Mouse (Mus musculus) heart, adult 8-10 months (tissue): Measurements from ENCODE around the gene Hspa1a. TPM values are rescaled to one million over a fixed set of nuclear protein-coding genes. Genes with fewer than 3 reads are reported as not detected.
"Not testable (repeated sequence)": the region's sequence is repeated elsewhere in the genome, so short reads cannot be mapped to it uniquely, and the experiment has no call there.

Source experiments
- DNase-seq: peaks from one replicate; pipeline ENCODE4 v3.0.0; 2022; ENCODE audit warnings: low spot score
- total RNA-seq, 4 experiments: library from RNA; stranded (reverse); gene quantifications; 2 replicates each; pipeline ENCODE4 v1.2.4; 2022

Hspa1a gene
- total RNA-seq, 4 experiments from 2014 or later, result 1.8 to 7.5 (median 3.6) TPM

DNA sequence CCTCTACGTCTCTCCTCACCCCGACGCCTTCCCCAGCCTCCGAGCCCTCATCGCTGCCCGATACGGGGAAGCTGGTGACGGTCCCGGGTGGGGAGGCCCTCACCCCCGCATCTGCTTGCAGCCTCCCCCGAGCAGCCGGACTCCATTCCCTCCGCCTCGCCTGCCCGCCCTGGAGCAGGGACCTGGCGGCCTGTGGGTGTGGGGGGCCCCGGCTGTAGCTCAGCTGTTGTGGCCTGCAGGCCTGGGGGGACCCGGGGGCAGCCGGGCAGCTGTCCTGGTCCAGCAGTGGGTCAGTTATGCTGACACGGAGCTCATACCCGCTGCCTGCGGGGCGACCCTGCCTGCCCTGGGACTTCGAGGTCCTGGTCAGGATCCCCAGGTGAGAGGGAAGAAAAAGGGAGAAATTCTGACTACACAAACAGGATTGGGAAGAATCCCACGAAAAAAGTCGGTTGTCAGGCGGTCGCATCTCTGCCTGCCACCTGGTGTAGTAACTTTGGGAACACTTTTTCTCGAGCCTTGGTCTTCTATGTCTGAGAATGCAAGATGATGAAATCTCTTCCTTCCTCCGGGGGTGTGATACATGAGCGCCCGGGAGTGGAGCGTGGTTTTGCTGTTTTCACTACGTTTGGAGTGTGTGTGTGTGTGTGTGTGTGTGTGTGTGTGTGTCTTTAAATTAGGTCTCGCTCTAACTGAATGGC lies 29.6 kb upstream of the Hspa1a start:
- DNase-seq, result no peak

DNA sequence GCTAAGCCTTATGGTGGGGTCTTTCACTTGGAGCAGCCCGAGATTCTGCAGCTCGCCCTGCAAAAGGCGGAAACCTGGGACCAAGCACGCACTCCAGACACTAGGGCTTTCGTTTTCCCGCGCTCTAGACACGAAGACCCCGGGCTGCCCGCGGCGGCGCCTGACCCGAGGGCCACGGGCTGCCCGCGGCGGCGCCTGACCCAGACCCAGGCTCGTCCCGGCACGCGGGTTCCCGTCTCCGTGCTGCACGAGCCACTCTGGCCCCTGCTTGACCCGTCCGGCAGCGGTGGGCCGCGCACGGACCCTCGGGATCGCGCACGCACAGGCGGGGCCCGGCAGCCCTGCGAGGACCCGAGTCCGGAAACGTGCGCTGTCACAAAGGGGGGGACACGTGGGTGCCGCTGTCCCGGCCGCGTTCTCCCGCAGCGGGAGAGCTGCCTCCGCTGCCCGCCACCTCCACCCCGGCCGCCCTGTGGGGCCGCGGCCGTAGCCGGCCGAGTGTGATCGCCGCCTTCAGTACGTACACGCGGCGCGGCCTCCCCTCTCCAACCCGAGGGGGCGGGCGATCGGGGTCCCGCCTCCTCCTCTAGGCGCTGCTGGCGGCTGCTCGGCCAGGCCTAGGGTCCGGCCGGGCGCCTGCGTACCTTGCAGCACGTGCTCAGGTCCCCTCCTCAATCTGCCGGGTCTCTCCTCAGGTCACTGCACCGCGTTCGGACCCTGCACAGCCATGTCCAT lies 28.9 kb upstream of the Hspa1a start, which contains the start of gene Vars:
Vars (plus strand) TSS at position 271 of the 735 bp plus-strand sequence.
- DNase-seq, result peak; percentile 88

DNA sequence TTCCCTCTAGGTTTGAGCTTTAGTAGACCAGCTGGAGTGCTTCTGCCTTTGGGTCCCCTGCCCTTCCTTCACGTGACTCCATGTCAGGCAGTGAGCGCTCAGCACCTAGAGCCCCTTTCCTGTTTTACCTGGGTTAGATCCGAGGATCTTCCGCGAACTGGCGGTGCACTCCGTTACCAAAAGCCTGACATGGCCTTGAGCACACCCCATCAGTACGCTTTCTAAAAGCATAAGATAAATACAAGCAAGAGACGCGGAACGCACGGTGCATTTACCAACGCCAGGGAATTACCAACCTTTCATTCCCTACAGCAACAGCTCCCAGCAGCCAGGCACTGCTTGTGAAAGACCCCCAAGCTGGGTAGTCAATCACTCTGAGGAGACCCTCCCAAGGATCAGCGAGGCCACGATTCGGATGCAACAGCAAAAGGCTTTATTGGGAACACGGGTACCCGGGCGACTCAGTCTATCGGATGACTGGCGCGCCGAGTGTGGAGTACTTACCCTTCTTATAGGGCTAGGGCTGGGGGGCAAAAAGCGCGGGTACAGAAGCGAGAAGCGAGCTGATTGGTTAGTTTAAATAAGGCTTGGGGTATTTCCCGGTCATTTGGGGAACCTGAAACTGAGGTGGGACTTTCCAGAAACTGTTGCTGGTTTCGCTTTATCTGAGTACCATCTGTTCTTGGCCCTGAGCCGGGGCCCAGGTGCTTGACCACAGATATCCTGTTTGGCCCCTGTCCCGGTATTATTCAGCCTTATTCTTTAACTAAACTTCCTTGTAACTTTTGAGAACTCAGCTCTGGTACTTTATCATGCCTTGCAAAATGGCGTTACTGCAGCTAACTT lies 28.1 kb upstream of the Hspa1a start:
- DNase-seq, result not testable (repeated sequence)

DNA sequence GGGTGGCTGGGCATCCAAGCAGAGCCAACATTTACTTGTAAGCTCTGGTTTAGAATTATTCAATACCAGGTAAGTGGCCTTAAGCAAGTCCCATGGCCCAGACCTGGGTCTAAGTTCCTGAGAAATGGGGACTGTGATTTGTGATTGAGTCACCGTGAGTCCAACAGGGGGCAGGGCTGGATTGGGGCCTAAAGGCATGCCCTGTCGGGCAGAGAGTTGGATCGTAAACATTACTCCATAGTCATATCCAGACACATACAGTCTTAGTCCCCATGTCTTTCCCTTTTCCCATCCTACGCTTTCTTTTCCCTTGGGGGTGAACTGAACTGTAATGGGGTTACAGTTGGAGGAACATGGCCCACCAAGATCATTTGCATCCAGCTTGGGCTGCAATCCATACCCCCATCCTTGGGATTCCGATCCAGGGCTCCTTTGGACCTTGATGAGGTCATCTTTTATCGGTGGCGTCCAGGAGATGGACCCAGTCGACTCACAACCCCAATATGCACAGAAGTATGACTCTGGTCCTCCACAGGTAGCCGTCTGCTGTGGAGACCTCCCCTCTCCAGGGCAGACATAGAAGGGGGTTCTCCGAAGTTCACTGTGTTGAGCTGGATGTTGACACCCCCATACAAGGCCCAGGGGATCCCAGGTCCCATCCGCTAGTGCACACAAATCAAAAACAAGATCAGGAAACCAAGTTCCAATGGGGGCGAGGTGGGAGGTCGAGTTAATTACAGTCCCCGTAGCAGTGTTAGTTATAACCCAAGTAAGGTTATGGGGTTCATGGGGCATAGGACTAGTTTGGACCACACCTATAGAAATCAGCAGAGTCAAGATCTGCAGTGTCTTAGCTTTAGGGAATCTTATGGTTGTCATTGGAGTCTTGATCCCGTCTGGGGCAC lies 26.8 kb upstream of the Hspa1a start:
- DNase-seq, result no peak

DNA sequence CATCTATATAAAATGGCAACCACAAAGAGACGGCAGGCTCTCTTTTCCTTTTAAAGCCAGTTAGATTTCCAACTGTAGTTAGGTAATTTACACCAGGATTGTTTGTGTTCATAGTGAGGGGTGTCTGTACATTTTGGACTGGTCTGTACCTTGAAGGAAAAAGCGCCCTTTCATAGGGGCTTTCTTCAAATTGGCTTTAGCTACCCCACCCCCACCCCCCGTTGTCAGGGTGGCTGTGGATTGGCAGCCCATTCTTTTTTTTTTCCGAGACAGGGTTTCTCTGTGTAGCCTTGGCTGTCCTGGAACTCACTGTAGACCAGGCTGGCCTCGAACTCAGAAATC lies 25.2 kb upstream of the Hspa1a start:
- no peak for DNase-seq

DNA sequence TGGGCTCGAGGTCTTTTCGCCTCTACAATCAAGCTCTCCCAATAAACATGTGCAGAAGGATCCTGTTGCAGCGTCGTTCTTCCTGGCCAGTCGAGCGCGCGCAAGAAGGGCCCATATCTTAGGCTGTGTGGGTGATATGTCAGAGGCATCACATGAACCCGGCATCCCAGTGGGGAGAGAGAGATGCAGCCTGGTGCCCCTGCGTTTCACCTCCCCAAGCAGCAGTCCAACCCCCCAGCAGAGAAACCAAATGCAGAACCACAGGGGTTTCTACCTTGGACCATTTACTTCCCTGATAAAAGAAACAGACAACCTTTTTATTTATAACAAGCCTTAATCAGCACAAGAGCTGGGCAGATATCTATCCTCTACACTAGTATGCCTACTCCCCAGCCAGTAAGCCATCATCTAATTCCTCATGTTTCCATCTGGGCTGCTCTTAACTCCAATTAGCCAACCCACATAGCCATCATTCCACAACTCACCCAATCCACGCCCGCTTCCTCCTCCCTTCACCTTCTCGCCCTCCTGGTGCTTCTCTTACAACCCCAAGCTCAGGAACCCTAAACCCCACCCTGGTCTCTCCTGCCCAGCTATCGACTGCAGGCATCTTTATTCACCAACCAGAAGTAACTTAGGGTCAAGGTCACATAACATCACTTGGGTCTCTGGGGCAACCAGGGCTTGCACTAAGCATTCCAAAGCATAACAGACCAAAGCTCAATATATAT lies 24.6 kb upstream of the Hspa1a start:
- no peak for DNase-seq

DNA sequence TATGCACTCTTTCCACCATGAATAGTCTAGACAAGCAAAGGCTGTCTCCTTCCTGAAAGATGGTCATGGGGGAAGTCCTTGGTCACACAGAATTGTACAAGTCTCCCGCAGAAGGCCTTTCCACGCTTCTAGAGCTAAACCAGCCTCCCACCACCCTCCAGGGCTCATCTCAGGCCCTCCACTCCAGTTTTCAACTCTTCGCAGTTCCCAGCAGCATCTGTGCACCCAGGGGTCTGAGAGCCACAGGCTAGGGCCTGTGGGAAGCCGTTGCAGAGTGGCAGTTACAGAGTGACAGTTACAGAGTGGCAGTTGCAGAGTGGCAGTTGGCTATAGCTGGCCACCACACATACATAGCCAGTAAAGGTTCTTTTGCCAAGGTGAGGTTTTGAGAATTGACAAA lies 24.0 kb upstream of the Hspa1a start:
- DNase-seq, result not testable (repeated sequence)

DNA sequence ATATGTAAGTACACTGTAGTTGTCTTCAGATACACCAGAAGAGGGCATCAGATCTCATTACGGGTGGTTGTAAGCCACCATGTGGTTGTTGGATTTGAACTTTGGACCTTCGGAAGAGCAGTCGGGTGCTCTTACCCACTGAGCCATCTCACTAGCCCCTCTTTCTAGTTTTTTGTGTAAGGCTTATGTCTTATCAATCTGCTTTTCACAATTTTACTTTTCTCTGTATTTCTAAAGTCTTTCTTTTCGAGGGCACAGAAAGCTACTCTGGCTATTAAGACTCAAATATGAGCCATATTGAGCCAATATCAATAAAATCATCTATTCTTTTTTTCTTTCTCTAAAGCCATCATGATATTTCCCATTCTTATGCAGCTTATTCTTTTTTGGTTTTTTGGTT lies 23.2 kb upstream of the Hspa1a start:
- DNase-seq, result not testable (repeated sequence)

DNA sequence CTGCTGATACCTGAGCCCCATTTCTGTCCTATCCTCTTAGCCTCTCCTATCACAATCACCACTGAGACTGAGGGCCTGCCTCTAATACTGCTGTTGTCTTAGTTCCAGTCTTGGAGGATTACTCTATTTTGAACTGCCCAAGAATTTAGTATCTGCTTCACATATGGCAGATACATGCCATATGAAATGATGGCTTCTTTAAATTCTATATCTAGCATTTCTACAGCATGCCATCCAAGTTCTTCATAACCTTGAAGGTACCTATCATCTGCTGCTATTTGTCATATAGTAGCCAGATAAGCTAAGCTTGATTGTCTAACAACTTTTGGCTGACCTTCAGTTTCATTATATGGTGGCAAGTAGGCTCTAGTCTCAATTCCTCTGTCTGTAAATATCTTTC lies 22.8 kb upstream of the Hspa1a start:
- DNase-seq, result no peak

DNA sequence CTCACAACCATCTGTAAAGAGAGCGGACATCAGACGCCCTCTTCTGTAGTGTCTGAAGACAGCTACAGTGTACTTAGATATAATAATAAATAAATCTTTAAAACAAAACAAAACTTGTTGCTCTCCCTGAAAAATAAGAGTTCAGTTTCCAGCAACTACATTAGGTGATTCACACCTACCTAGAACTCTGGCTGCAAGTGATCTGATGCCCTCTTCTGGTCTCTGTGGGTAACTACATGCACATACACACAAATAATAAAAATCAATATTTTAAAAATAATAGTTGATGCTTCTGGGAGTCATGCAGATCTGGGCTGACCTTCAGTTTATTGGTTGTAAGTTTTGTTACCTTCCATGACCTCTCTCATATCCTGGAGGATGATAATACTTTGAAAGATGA lies 12.3 kb upstream of the Hspa1a start:
- DNase-seq, result peak; percentile 50

DNA sequence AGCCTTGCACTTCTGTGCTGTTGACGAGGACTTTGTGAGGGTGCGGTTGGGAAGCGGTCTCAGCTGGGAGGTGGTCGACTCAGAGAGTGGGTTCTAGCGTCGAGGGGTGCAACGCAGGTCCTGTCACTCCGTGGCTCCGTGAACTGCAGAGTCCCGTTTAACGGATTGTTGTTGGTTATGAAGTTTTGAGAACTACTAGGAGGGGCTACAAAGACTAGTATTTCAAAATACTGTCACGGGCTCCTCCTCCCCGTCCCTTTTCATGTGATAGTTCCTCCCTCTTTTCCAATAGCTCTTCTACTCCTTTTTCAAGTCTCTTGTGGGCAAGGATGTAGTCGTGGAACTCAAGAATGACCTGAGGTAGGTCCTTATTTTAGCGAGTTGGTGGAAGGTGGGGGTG lies 10.4 kb upstream of the Hspa1a start:
- no peak for DNase-seq

DNA sequence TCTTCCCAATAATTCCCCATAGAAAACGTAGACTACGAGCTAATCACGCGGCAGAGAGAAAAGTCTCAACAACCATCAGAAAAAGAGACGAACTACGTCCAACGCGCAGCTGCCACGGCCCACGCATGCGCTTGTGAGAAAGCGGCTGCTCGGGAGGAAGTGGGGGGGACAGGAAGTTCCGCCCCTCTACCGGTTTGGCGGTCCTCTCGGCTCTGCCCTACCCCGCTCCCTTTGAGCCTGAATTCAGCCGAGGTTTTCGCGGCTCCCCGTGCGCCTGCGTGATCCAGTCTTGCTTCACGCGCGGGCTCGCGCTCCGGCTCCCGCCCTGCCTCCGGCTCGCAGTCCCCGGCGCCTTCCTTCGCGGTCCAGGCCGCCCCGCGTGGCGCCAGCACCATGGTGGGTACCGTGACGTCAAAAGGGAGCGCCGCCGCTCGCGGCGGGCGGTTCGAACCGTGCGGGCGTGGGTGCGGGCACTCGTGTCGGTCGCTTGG lies 9.8 kb upstream of the Hspa1a start, which contains the start of gene Lsm2:
Lsm2 (plus strand) TSS at position 173 of the 491 bp plus-strand sequence.
- peak; percentile 94 for DNase-seq

DNA sequence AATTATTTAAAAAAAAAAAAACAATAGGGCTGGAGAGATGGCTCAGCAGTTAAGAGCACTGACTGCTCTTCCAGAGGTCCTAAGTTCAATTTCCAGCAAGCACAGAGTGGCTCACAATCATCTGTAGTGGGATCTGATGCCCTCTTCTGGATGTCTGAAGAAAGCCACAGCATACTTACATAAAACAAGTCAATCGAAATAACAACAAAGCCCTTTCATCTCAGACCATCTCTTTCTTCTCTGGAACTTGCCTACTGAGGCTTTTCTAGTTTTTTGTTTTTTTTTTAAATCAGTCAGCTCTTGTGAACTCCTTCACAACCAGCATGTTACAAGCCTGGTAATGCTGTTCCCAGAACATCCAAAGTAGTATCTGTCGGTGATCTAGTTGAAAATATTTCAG lies 8.7 kb upstream of the Hspa1a start:
- peak; percentile 68 for DNase-seq

DNA sequence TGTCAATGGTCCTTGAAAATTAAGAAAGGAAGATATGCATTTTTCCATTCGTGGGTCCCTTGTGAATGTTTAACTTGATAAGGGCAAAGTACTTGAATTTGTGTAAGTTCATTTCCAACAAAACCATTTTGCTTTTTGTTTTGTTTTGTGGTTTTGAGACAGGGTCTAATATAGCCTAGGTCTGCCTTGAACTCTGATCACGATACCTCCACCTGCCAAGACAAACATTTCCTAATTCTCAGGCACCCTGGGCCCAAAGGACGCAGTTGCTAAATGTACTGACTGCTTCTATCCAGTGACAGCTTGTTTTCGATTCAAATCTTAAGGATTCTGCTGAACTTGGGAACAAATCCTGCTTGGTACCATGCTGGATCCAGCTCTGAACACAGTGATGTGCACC lies 7.7 kb upstream of the Hspa1a start:
- DNase-seq, result no peak

DNA sequence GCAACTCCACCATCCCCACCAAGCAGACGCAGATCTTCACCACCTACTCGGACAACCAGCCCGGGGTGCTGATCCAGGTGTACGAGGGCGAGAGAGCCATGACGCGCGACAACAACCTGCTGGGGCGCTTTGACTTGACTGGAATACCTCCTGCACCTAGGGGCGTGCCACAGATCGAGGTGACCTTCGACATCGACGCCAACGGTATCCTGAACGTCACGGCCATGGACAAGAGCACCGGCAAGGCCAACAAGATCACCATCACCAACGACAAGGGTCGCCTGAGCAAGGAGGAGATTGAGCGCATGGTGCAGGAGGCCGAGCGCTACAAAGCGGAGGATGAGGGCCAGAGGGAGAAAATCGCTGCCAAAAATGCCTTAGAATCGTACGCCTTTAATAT lies 6.3 kb upstream of the Hspa1a start:
- no peak for DNase-seq

DNA sequence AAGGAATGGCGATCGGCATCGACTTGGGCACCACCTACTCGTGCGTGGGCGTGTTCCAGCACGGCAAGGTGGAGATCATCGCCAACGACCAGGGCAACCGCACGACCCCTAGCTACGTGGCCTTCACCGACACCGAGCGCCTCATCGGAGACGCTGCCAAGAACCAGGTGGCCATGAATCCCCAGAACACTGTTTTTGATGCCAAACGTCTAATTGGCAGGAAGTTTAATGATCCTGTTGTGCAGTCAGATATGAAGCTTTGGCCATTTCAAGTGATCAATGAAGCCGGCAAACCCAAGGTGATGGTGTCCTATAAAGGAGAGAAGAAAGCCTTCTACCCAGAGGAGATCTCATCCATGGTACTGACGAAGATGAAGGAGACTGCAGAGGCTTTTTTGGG lies 5.0 kb upstream of the Hspa1a start:
- no peak for DNase-seq

DNA sequence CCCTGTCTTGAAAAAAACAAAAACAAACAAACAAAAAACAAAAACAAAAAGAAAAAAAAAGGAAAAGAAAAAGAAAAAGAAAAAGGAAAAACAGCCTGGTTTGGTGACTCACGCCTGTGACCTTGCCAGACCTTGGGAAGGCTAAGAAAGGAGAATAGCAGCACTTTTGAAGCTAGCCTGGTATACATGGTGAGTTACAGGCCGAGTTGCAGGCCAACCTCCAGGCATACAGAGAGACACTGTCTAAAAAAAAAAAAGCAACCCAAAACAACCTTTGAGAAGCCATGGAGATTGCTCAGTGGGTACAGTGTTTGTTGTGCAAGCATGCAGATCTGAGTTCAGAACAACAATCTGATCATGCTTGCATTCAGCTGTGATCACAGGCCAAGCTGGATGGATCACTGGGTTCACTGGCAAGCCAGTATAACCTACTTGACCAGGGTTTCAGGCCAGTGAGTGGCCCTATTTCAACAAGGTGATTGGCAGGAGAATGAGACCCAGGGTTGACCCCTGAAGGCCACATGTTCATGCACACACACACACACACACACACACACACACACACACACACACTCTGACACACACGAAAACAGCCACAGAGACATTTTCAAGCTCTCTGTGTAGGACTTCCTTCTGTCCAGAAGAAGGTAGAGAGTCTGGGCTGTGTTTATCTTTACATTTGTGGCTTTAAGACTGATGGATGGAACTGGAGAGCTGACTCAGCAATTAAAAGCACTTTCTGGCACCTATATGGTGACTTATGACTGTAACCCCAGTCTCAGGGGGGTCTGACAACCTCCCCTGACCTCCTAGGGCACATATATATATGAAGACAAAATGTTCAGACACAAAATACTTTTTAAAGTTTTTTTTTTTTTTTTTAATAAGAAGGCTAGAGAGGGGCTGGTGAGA lies 3.9 kb upstream of the Hspa1a start:
- no peak for DNase-seq

DNA sequence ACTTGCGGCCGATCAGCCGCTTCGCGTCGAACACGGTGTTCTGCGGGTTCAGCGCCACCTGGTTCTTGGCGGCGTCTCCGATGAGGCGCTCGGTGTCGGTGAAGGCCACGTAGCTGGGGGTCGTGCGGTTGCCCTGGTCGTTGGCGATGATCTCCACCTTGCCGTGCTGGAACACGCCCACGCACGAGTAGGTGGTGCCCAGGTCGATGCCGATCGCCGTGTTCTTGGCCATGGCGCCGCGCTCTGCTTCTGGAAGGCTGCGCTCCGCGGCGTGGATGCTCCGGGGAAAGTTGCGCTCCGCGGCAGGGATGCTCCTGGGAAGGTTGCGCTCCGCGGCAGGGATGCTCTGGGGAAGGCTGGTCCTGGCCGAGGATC lies 275 bp downstream of the Hspa1a start:
- not testable (repeated sequence) for DNase-seq

DNA sequence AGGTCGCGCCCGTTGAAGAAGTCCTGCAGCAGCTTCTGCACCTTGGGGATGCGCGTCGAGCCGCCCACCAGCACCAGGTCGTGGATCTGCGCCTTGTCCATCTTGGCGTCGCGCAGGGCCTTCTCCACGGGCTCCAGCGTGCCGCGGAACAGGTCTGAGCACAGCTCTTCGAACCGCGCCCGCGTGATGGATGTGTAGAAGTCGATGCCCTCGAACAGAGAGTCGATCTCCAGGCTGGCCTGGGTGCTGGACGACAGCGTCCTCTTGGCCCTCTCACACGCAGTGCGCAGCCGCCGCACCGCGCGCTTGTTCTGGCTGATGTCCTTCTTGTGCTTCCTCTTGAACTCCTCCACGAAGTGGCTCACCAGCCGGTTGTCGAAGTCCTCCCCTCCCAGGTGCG lies 1.1 kb downstream of the Hspa1a start:
- not testable (repeated sequence) for DNase-seq
